Mouse (Mus musculus) testis, postnatal 14 days (tissue): ENCODE data around the gene Samd13.

Experiments
- DNase-seq: peaks from one replicate; pipeline ENCODE4 v3.0.0; 2021; ENCODE audit warnings: low spot score

Gene Samd13

GRCm38 (mm10) chr3:146661907-146662306 lies 23.5 kb downstream of the Samd13 start:
- DNase-seq, result no peak

DNA sequence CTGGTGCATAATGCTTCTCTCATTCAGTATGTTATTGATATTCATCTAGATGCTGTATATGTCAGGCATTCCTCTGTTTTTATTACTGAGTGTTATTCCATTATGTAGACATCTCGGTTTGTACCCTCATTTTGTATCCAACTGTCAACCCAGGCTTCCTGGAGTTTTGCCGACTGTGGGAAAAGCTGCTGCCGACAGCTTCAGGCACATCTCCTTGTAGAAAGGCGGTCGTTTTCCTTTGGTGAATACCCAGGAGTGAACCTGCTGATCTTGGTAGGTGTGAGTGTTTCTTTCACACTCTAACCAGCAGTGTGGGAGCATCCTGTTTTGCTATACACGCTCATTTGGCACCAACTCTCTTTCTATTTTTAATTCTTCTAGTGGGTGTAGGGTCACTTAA lies 24.4 kb downstream of the Samd13 start:
- DNase-seq, result no peak

DNA sequence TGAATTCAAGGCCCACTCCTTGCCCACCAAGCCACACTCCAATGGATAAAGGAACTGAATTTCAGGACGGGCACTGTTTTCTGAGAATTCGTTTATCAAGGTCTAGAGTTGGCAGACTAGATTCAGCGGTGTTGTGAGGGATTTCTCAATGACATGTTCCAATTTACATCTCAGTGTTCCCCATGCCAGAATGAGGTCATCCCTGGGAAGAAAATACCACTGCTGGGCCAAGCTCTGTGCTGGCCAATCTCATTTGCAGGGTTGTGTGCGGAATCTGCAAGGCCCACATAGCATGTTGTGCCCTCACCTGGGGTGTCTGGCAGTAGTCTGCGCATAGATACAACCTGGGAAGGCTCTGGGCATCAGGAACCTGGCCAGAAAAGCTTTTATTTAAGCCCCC lies 26.1 kb downstream of the Samd13 start:
- DNase-seq, result no peak

- DNase-seq, result no peak
These were observed 27.2 kb downstream of the Samd13 start for GRCm38 (mm10) chr3:146658061-146658639.

- no peak for DNase-seq
These were observed 28.0 kb downstream of the Samd13 start for GRCm38 (mm10) chr3:146657433-146657832.

GRCm38 (mm10) chr3:146655111-146655577 lies 30.2 kb downstream of the Samd13 start:
- no peak for DNase-seq

DNA sequence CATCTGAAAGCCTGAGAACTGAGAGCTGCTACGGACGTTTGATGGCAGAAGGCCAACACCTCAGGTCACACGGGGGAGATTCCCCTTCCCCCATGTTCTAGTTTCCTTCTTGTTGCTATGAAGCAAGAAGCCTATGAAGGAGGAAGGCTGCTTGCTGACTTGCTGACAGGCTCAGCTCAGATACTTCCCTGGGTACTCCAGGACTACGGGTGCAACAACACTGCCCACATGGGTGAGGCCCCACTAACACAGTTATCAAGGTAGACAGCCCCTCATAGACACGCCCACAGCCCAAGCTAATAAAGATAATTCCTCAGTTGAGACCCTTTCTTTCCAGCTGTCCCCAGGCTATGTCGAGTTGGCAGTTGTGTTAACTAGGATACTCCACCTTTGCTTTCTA lies 31.7 kb downstream of the Samd13 start:
- no peak for DNase-seq

DNA sequence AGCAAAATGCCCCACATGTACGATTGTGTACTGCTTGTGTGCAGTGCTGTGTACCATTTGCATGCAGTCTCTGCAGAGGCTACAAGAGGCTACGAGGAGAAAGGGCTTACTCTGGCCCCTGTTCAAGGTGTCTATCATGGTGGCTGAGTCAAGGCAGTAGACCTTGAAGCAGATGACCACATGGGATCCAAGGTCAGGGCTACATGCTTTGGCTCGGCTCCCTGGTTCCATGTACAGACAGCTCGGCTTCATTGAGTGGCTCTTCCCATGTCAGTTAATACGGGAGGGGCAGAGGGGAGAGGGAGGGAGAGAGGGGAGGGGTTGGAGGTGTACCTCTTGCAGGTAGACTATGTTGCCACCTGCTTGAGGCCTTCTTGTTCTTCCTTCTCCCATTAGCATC lies 33.0 kb downstream of the Samd13 start:
- no peak for DNase-seq

GRCm38 (mm10) chr3:146651217-146651616 lies 34.2 kb downstream of the Samd13 start, which contains the start of gene 4930503B20Rik:
Gene 4930503B20Rik, minus strand, starts transcription at chr3:146651317.
- no peak for DNase-seq

- no peak for DNase-seq
These were observed 34.7 kb downstream of the Samd13 start for GRCm38 (mm10) chr3:146650716-146651115.

DNA sequence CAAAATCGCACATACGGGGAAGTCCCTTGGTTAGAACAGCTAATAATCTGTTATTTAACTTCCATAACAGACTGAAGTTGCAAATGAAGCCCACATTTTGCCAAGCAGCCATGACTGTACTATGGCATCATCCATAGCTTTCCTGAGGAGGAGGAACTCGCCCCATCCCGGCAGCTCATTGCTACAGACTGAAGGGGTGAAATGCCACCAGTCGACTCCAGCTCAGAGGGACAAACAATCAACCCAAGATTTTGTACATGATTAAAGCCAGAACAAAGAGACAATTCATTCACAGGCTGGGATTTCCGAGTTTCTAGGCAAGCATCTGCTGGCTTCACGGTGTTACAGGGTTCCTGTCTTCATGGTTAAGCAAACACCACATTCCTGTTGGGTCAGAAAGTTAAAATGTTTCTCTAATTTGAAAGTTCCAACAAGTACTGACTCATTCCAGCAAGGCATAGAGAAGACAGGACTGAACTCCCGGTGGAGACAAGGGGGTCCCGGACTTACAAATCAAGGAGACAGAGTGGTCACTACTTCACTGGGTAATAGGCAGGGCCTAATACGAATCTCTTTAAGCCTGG lies 36.0 kb downstream of the Samd13 start:
- DNase-seq, result no peak

DNA sequence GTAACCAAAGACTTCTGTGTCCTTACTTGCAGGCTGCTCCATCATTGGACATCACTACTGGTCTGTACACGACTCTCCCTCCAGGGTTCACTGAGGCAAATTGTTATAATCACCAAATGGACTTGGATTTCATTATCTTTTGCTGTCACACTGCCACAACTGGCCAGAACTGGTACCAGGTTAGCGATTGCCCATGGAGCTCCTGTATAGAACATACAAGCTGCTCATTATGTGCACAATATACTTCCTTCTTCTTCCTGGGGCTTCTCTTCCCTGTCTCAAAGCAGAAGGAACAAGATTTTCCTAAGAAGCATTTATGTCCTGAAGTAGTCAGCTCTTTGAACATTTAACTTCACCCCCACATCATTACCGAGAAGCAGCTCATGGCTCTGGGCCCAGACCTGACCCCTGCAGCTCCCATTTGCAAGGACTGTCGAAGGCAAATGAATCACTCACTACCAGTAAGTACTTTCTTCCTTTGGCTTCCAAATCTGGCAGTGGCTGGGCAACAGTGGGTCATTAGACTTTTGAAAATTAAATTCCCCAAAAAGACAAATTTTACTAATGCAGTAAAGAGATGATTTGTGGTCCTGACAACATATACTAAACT lies 43.5 kb downstream of the Samd13 start:
- DNase-seq, result no peak

DNA sequence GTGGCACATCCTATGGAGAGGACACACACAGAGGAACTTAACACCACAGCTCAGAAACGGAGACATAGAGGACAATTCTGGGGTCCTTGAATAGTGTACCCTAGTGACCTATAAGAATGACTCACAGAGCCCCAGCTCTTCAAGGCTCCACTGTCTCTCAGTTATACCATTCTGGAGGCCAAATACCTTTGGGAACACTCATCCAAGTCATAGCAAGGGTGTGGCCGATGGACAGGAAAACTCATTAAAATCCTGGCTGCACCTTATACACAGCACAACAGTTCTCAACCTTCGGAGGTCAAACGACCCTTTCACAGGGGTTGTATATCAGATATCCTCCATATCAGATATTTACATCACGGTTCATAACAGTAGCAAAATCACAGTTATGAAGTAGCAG lies 52.9 kb downstream of the Samd13 start:
- no peak for DNase-seq

DNA sequence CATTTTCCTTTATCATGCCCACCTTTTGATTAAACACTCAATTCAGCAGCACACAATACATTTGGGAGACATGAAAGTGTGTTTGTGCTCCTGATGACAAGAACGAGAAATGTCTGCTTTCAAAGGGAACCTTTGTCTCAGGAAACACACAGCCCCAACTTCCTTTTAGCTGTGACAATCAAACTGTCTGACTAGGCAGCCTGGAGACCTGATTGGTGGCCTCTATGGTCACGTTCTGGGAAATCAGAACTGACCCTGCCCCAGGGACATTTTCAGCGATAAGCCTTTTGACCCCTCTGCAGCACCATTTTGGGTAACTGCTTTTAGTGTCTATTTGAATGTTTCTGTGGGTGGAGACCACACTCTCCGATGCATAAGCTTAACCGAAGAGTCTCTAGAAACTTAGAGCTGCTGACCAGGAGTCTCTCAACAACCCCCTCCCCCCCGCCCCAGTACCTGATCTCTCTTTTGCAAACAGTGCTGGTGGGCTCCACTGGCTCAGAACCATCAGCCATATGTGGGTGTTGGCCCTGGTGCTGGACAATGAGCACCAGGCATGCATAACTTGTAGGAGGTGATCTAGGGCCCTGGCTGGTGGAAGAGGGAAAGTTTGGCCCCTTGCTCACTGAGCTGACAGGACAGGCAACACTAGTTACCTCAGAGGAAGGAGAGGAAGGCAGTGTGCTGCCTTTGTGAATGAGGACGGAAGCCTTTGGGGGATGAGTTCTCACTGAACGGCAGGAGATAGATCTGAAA lies 57.0 kb downstream of the Samd13 start:
- DNase-seq, result no peak

DNA sequence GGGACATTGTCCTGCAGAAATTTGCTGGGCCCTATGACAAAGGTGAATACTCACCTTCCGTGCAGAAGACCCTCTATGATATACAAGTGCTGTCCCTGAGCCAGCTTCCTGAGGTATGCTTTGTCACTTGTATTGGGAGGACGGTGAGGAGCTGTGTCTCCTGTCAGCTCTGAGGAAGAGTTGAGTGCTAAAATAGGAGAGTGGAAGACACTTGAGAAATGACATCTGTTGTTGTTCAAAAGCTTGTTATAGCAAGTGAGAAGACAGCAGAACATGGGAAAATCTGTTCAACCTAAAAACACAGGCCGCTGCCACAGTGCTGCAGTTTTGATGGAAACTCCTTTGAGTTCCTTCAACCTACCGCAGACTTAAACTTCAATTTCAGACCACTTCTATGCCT lies 59.6 kb downstream of the Samd13 start:
- DNase-seq, result no peak

DNA sequence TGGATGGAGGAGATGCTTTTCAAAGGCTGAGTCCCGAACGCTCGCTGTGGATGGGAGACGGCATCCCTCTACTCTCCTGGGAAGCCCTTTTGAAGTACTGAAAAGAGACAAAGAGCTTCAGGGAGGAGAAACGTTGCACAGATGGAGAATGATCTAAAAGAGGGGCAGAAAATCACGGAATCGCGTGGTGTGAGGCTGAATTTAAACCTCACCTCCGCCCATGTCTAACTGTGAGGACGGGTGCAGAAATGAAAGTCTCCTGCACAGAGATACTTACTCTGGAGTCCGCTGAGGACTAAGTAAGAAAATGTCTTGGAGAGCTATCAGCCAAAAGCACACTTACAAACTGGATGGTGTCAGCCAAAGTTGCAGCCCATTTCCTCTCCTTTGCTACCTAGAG lies 63.4 kb downstream of the Samd13 start:
- DNase-seq, result no peak

DNA sequence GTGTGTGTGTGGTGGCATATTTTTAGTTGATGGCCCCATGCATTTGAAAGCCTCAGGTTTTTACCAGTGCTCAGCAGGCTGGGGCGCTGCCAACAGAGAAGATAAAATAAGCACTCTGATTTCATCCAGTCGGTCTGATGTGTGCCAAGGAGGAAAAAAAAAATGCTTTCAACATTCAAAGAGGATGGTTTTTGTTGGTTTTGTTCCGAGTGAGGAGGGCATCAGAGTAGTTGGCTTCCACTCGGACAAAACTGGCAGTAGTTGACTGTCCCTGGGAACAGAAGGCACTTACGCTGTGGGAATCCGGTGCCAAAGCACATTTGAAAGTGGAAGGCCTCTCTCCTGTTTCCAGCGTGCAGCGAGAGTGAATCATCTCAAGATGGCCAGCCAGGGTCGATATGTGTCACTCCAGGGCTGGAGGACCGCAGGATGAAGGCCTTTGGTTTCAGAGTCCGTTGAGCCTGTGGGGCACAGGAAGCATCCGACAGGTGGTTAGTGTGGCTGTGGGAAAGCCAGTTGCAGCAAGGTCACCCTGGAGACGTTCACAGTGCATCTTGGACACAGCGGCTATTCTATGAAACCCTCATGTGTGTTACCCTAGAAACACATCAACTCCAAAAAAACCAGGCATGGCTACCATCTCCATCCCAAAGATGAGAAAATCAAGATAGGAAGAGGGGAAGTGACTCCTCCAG lies 64.7 kb downstream of the Samd13 start:
- DNase-seq, result peak; percentile 14

GRCm38 (mm10) chr3:146620101-146620500 lies 65.3 kb downstream of the Samd13 start:
- no peak for DNase-seq

DNA sequence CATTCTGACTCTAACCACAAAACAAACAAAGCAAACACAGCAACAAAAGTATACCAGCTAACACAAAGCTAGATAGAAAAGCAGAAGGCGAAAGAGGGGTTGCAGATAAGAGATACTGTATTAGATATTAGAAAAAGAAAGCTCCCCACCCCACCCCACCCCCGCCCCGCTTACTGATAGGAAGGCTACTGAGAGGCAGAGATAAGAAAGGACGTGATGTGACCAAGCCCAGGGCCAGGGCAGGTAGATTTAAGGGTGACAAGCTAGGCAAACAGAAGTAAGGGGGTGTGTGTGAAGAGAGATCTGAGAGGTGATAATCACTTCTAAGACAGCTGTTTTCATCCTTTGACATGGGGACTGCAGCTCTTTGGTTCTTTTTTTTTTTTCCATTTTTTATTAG lies 67.0 kb downstream of the Samd13 start:
- no peak for DNase-seq

DNA sequence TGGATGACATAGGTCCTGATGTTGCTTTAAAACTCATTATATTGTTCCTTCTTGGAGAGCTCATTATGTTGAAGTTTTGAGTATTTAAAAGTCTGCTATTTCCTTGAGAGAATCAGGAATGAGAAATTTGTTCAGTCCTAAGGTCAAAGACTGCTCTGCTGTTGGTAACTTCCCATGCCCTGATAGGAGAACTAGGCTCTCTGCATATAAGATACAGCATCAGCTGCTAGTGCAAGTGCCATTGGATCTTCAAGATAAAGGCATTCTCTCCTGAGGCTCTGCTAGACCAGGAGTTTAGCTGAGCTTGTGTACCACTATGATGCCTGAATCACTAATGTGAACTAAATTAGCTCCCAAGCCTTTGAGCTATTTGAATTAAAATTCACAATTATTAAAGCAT lies 67.4 kb downstream of the Samd13 start:
- DNase-seq, result no peak

DNA sequence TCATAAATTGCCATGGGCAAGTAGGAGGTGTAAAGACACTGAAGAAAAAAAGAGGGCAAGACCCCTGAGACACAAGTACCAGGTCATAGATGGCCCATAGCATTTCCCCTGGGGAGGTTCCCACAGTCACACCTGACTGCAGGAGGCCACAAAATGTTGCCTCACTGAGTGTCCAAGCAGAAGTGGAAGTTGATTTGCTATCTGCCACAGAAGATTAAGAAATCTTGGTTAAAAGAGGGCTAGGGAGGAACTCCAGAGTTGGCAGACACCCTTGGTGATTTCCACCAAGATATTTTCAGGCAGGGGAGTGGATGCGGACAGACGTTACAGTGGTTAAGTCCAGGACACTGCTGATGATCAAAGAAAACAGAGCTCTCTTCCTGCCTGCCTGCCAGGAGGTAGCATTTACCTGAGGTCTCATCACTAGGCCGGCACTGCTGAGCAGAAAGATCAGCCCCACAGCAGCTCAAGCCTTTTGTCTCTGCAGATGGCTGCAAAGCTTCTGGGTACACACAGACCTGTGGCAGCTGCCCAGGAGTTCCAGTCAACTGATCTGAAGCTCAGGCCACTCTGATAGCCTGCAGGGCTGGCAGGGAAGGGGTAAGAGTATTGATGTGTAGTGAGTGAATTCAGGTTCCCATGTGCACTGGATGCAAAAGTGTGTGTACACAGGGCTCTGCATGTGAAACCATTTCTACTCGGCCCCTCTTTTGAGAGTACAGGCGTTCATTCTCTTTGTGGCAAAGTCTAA lies 68.7 kb downstream of the Samd13 start:
- DNase-seq, result peak; percentile 16

DNA sequence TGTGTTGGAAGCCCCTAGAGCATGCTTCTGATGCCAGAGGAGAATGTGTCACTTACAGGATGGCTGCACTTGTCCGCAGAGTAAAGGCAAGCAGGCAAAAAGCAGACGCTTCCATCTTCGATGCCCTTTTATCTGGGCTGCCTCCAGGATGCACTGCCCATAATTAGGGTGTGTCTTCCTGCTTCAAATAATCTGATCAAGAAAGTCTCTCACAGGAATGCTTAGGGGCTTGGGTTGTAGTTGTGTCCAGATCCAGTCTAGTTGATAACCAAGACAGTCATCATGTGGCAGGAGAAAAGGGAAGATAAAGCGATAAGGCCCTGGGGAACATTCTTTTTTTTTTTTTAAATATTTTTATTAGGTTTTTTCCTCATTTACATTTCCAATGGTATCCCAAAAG lies 69.9 kb downstream of the Samd13 start, which contains the start of gene Dnase2b:
Gene Dnase2b, minus strand, starts transcription at position 101 of the 400 bp plus-strand sequence.
- no peak for DNase-seq
